In genomic region chr10:81572975-81573374, GRCm38 (mm10) we compare ENCODE assay signal across 10 mouse cellular contexts. TPM values are rescaled to one million over a fixed set of nuclear protein-coding genes. Genes with fewer than 3 reads are reported as not detected.
DNase-seq lines count a peak whose midpoint lies in the region; ATAC-seq and TF ChIP-seq lines count a peak whose summit lies in the region.
"Had no signal": no experiment of that assay in that cellular context is flagged by ENCODE, and none has a peak within 500 bp of the region (broad histone marks: within the 10 kb centered on the region; RNA-seq: fewer than 3 reads in every experiment).

No protein-coding gene starts in this region.

- H3K9ac ChIP-seq in hindbrain, embryonic 13.5 days, result peak overlapping the region; percentile 39; the same call in 1 of the 2 replicates
- H3K9ac ChIP-seq in hindbrain, embryonic 11.5 days (ENCODE audit: low read depth, low read length), result no peak overlapping the region
- no peak overlapping the region for H3K9ac ChIP-seq in liver, embryonic 14.5 days (replicated peaks)
- H3K9ac ChIP-seq: hindbrain, embryonic 15.5 days had no signal

- no peak for TF ChIP-seq EP300 in liver, embryonic 14.5 days (IDR thresholded peaks at IDR 0.05; ENCODE audit: low read depth)

- H3K4me3 ChIP-seq in hindbrain, embryonic 13.5 days, result no peak overlapping the region
- no peak overlapping the region for H3K4me3 ChIP-seq in hindbrain, embryonic 11.5 days (ENCODE audit: low read depth, low read length)
- peak overlapping the region; percentile 54 for H3K4me3 ChIP-seq in embryonic facial prominence, embryonic 10.5 days
- H3K4me3 ChIP-seq in heart, embryonic 10.5 days, result peak overlapping the region; percentile 22; the same call in 1 of the 2 replicates
- peak overlapping the region in 1 of 2 experiments; percentile 18; a peak in 1 of 4 replicates for H3K4me3 ChIP-seq in liver, embryonic 14.5 days (ENCODE audit: insufficient read depth in 1 of 2, low read depth in 2 of 2, low read length in 2 of 2)
- H3K4me3 ChIP-seq: hindbrain, embryonic 15.5 days had no signal

- no peak for DNase-seq in hindbrain, embryonic 11.5 days (ENCODE audit: low spot score)
- DNase-seq in embryonic facial prominence, embryonic 10.5 days (ENCODE audit: low spot score), result no peak
- no peak for DNase-seq in heart, embryonic 10.5 days (ENCODE audit: low spot score)
- DNase-seq in liver, embryonic 14.5 days (ENCODE audit: low read depth in 3 of 3, low spot score in 3 of 3), result peak in 2 of 3 experiments; percentile 56 to 57
- DNase-seq in right cerebral cortex, postnatal 10 days (ENCODE audit: low spot score in 2 of 2), result no peak
- no peak for DNase-seq in layer of hippocampus, postnatal 36 days

- peaks cover 67% of the 10 kb centered on the region for H3K4me1 ChIP-seq in hindbrain, embryonic 13.5 days (replicated peaks)
- H3K4me1 ChIP-seq in hindbrain, embryonic 11.5 days (replicated peaks; ENCODE audit: control insufficient read depth, insufficient read depth, low read length), result peaks cover 43% of the 10 kb centered on the region
- H3K4me1 ChIP-seq in embryonic facial prominence, embryonic 10.5 days, result peaks cover 81% of the 10 kb centered on the region
- peaks cover 80% of the 10 kb centered on the region for H3K4me1 ChIP-seq in heart, embryonic 10.5 days
- peaks cover 30 to 39% of the 10 kb centered on the region in 2 experiments for H3K4me1 ChIP-seq in liver, embryonic 14.5 days (replicated peaks; ENCODE audit: control insufficient read depth in 2 of 2, insufficient read depth in 2 of 2, low read length in 1 of 2)

- no peaks in the 10 kb centered on the region for H3K36me3 ChIP-seq in hindbrain, embryonic 13.5 days
- H3K36me3 ChIP-seq in hindbrain, embryonic 11.5 days (ENCODE audit: control insufficient read depth, insufficient read depth, low read length), result no peaks in the 10 kb centered on the region
- no peaks in the 10 kb centered on the region for H3K36me3 ChIP-seq in embryonic facial prominence, embryonic 10.5 days (replicated peaks)
- peaks cover 12% of the 10 kb centered on the region; the same call in 1 of the 2 replicates for H3K36me3 ChIP-seq in heart, embryonic 10.5 days
- no peaks in the 10 kb centered on the region for H3K36me3 ChIP-seq in liver, embryonic 14.5 days (replicated peaks; ENCODE audit: control insufficient read depth, insufficient read depth, low read depth)
- H3K36me3 ChIP-seq: G1E; hindbrain, embryonic 15.5 days had no signal

- peaks cover 67% of the 10 kb centered on the region for H3K27me3 ChIP-seq in hindbrain, embryonic 13.5 days
- H3K27me3 ChIP-seq in hindbrain, embryonic 11.5 days (ENCODE audit: control insufficient read depth, insufficient read depth, low read length), result peaks cover 55% of the 10 kb centered on the region
- peaks cover 82% of the 10 kb centered on the region for H3K27me3 ChIP-seq in embryonic facial prominence, embryonic 10.5 days (replicated peaks; ENCODE audit: low read depth, poor library complexity, severe bottlenecking)
- H3K27me3 ChIP-seq in heart, embryonic 10.5 days (ENCODE audit: insufficient read depth, poor library complexity, severe bottlenecking), result peaks cover 54% of the 10 kb centered on the region
- peaks cover 11% of the 10 kb centered on the region for H3K27me3 ChIP-seq in liver, embryonic 14.5 days (ENCODE audit: control insufficient read depth, insufficient read depth, low read length)

- H3K9me3 ChIP-seq in hindbrain, embryonic 13.5 days, result no peaks in the 10 kb centered on the region
- H3K9me3 ChIP-seq in hindbrain, embryonic 11.5 days (ENCODE audit: control insufficient read depth, low read length), result no peaks in the 10 kb centered on the region
- H3K9me3 ChIP-seq in embryonic facial prominence, embryonic 10.5 days, result no peaks in the 10 kb centered on the region
- no peaks in the 10 kb centered on the region for H3K9me3 ChIP-seq in heart, embryonic 10.5 days
- H3K9me3 ChIP-seq in liver, embryonic 14.5 days (ENCODE audit: control insufficient read depth, low read length), result no peaks in the 10 kb centered on the region
- H3K9me3 ChIP-seq: G1E; hindbrain, embryonic 15.5 days had no signal

- no peak for TF ChIP-seq CTCF in liver, embryonic 14.5 days (IDR thresholded peaks at IDR 0.05; ENCODE audit: low read depth)

- 6% methylated on average over 9 of the region's 9 CpGs for WGBS in hindbrain, embryonic 13.5 days
- 5% methylated on average over 9 of the region's 9 CpGs for WGBS in hindbrain, embryonic 11.5 days
- WGBS in embryonic facial prominence, embryonic 10.5 days, result 6% methylated on average over 9 of the region's 9 CpGs
- WGBS in heart, embryonic 10.5 days, result 15% methylated on average over 9 of the region's 9 CpGs
- 8% methylated on average over 9 of the region's 9 CpGs for WGBS in liver, embryonic 14.5 days (ENCODE audit: insufficient replicate concordance)

- no peak for ATAC-seq in hindbrain, embryonic 13.5 days (ENCODE audit: low FRiP score)
- ATAC-seq in hindbrain, embryonic 11.5 days (ENCODE audit: low FRiP score), result no peak
- peak; percentile 68 for ATAC-seq in liver, embryonic 14.5 days (ENCODE audit: insufficient read depth)
- ATAC-seq in CD4-positive, CD25-positive, alpha-beta regulatory T cell, adult 4 months, result no peak

- H3K27ac ChIP-seq in hindbrain, embryonic 13.5 days, result no peak overlapping the region
- H3K27ac ChIP-seq in hindbrain, embryonic 11.5 days (ENCODE audit: low read depth, low read length), result no peak overlapping the region
- H3K27ac ChIP-seq in embryonic facial prominence, embryonic 10.5 days (replicated peaks), result 0 out of 2 replicates have a peak overlapping the region, but pooled peaks have one; percentile 26
- 0 out of 2 replicates have a peak overlapping the region, but pooled peaks have one; percentile 43 for H3K27ac ChIP-seq in heart, embryonic 10.5 days
- peak overlapping the region; percentile 23; the same call in 1 of the 2 replicates for H3K27ac ChIP-seq in liver, embryonic 14.5 days
- H3K27ac ChIP-seq: hindbrain, embryonic 15.5 days had no signal

- H3K4me2 ChIP-seq in hindbrain, embryonic 13.5 days, result no peak overlapping the region
- no peak overlapping the region for H3K4me2 ChIP-seq in hindbrain, embryonic 11.5 days (replicated peaks; ENCODE audit: low read depth, low read length)
- peak overlapping the region; percentile 99 for H3K4me2 ChIP-seq in liver, embryonic 14.5 days (ENCODE audit: low read depth)
- H3K4me2 ChIP-seq: hindbrain, embryonic 15.5 days had no signal

RNA-seq across cellular contexts. Expression of gene Tle2, which starts 1.4 kb away (rescaled TPM):
- 27.7 and 28.9 TPM in 2 replicates for polyA plus RNA-seq in hindbrain, embryonic 13.5 days (2015; fragmentation: Nextera tagmentation; extraction: Ambion mirVana)
- polyA plus RNA-seq in hindbrain, embryonic 11.5 days (2014; fragmentation: Nextera tagmentation; extraction: Ambion mirVana), result 7.2 and 8.8 TPM in 2 replicates
- 14.0 and 17.1 TPM in 2 replicates for polyA plus RNA-seq in embryonic facial prominence, embryonic 10.5 days (2016; fragmentation: Nextera tagmentation; extraction: Ambion mirVana)
- polyA plus RNA-seq in heart, embryonic 10.5 days (2016; fragmentation: Nextera tagmentation; extraction: Ambion mirVana), result 17.4 and 18.3 TPM in 2 replicates
- 5.2 and 6.5 TPM in 2 replicates for polyA plus RNA-seq in liver, embryonic 14.5 days (2012; rRNA removed)
- 0.82 and 0.90 TPM in 2 replicates for polyA plus RNA-seq in liver, embryonic 14.5 days (2014; fragmentation: Nextera tagmentation; extraction: Ambion mirVana)
- 10 to 100 TPM; 33.2 to 33.9 TPM for total RNA-seq in layer of hippocampus, postnatal 36 days (2021)
- polyA plus RNA-seq in CD4-positive, CD25-positive, alpha-beta regulatory T cell, adult 4 months (2017; shearing (Covaris generic)), result under 1 TPM in 1 of 2 experiments, not detected in 1; 0.78 TPM

RNA-seq across cellular contexts. Expression of gene Aes, which starts 13.7 kb away (rescaled TPM):
- polyA plus RNA-seq in hindbrain, embryonic 13.5 days (2015; fragmentation: Nextera tagmentation; extraction: Ambion mirVana), result 545 and 558 TPM in 2 replicates
- 264 and 280 TPM in 2 replicates for polyA plus RNA-seq in hindbrain, embryonic 11.5 days (2014; fragmentation: Nextera tagmentation; extraction: Ambion mirVana)
- 266 and 347 TPM in 2 replicates for polyA plus RNA-seq in embryonic facial prominence, embryonic 10.5 days (2016; fragmentation: Nextera tagmentation; extraction: Ambion mirVana)
- polyA plus RNA-seq in heart, embryonic 10.5 days (2016; fragmentation: Nextera tagmentation; extraction: Ambion mirVana), result 467 and 523 TPM in 2 replicates
- 113 and 134 TPM in 2 replicates for polyA plus RNA-seq in liver, embryonic 14.5 days (2012; rRNA removed)
- polyA plus RNA-seq in liver, embryonic 14.5 days (2014; fragmentation: Nextera tagmentation; extraction: Ambion mirVana), result 139 and 156 TPM in 2 replicates
- total RNA-seq in layer of hippocampus, postnatal 36 days (2021), result 100 to 1,000 TPM; 667 to 720 TPM
- 100 to 1,000 TPM; 103 to 139 TPM for polyA plus RNA-seq in CD4-positive, CD25-positive, alpha-beta regulatory T cell, adult 4 months (2017; shearing (Covaris generic))

RNA-seq across cellular contexts. Expression of gene Tle6, which starts 27.9 kb away (rescaled TPM):
- polyA plus RNA-seq in hindbrain, embryonic 13.5 days (2015; fragmentation: Nextera tagmentation; extraction: Ambion mirVana), result 3.0 and 4.2 TPM in 2 replicates
- 5.1 and 7.7 TPM in 2 replicates for polyA plus RNA-seq in hindbrain, embryonic 11.5 days (2014; fragmentation: Nextera tagmentation; extraction: Ambion mirVana)
- 7.1 and 8.2 TPM in 2 replicates for polyA plus RNA-seq in embryonic facial prominence, embryonic 10.5 days (2016; fragmentation: Nextera tagmentation; extraction: Ambion mirVana)
- polyA plus RNA-seq in heart, embryonic 10.5 days (2016; fragmentation: Nextera tagmentation; extraction: Ambion mirVana), result 29.0 and 33.9 TPM in 2 replicates
- 4.5 and 4.8 TPM in 2 replicates for polyA plus RNA-seq in liver, embryonic 14.5 days (2012; rRNA removed)
- polyA plus RNA-seq in liver, embryonic 14.5 days (2014; fragmentation: Nextera tagmentation; extraction: Ambion mirVana), result 5.6 and 5.8 TPM in 2 replicates
- 1 to 10 TPM; 1.3 to 3.0 TPM for total RNA-seq in layer of hippocampus, postnatal 36 days (2021)
- 1 to 10 TPM in 1 of 2 experiments, not detected in 1; 2.8 TPM for polyA plus RNA-seq in CD4-positive, CD25-positive, alpha-beta regulatory T cell, adult 4 months (2017; shearing (Covaris generic))

RNA-seq across cellular contexts. Expression of gene Gna11, which starts 28.0 kb away (rescaled TPM):
- polyA plus RNA-seq in hindbrain, embryonic 13.5 days (2015; fragmentation: Nextera tagmentation; extraction: Ambion mirVana), result 79.8 and 82.4 TPM in 2 replicates
- polyA plus RNA-seq in hindbrain, embryonic 11.5 days (2014; fragmentation: Nextera tagmentation; extraction: Ambion mirVana), result 57.3 and 61.7 TPM in 2 replicates
- 79.0 and 80.4 TPM in 2 replicates for polyA plus RNA-seq in embryonic facial prominence, embryonic 10.5 days (2016; fragmentation: Nextera tagmentation; extraction: Ambion mirVana)
- 73.2 and 79.1 TPM in 2 replicates for polyA plus RNA-seq in heart, embryonic 10.5 days (2016; fragmentation: Nextera tagmentation; extraction: Ambion mirVana)
- polyA plus RNA-seq in liver, embryonic 14.5 days (2012; rRNA removed), result 14.8 and 17.0 TPM in 2 replicates
- 17.3 and 17.4 TPM in 2 replicates for polyA plus RNA-seq in liver, embryonic 14.5 days (2014; fragmentation: Nextera tagmentation; extraction: Ambion mirVana)
- 100 to 1,000 TPM; 113 to 117 TPM for total RNA-seq in layer of hippocampus, postnatal 36 days (2021)
- 10 to 100 TPM; 28.5 to 42.5 TPM for polyA plus RNA-seq in CD4-positive, CD25-positive, alpha-beta regulatory T cell, adult 4 months (2017; shearing (Covaris generic))

RNA-seq across cellular contexts. Expression of gene BC025920, which starts 33.1 kb away (rescaled TPM):
- 1.8 and 2.7 TPM in 2 replicates for polyA plus RNA-seq in hindbrain, embryonic 13.5 days (2015; fragmentation: Nextera tagmentation; extraction: Ambion mirVana)
- 0.77 and 1.2 TPM in 2 replicates for polyA plus RNA-seq in hindbrain, embryonic 11.5 days (2014; fragmentation: Nextera tagmentation; extraction: Ambion mirVana)
- polyA plus RNA-seq in embryonic facial prominence, embryonic 10.5 days (2016; fragmentation: Nextera tagmentation; extraction: Ambion mirVana), result 1.5 and 2.1 TPM in 2 replicates
- 0.95 and 1.4 TPM in 2 replicates for polyA plus RNA-seq in heart, embryonic 10.5 days (2016; fragmentation: Nextera tagmentation; extraction: Ambion mirVana)
- polyA plus RNA-seq in liver, embryonic 14.5 days (2012; rRNA removed), result 2.3 and 2.4 TPM in 2 replicates
- polyA plus RNA-seq in liver, embryonic 14.5 days (2014; fragmentation: Nextera tagmentation; extraction: Ambion mirVana), result 0.11 and 0.34 TPM in 2 replicates
- total RNA-seq in layer of hippocampus, postnatal 36 days (2021), result 1 to 10 TPM; 3.6 to 3.9 TPM
- polyA plus RNA-seq in CD4-positive, CD25-positive, alpha-beta regulatory T cell, adult 4 months (2017; shearing (Covaris generic)), result 1 to 10 TPM; 3.6 to 3.8 TPM

Comparison
In these comparisons a context has a peak if more than half of its experiments do, and no peak if none do; other contexts are left out.
1. H3K27ac ChIP-seq: peak in embryonic facial prominence, embryonic 10.5 days (single experiment), heart, embryonic 10.5 days (single experiment) and liver, embryonic 14.5 days (single experiment); none in hindbrain, embryonic 13.5 days (single experiment) and hindbrain, embryonic 11.5 days (single experiment).
2. H3K4me3 ChIP-seq: peak in embryonic facial prominence, embryonic 10.5 days (single experiment) and heart, embryonic 10.5 days (single experiment); none in hindbrain, embryonic 13.5 days (single experiment) and hindbrain, embryonic 11.5 days (single experiment).
3. DNase-seq: peak in liver, embryonic 14.5 days (2 of 3); none in hindbrain, embryonic 11.5 days (single experiment), embryonic facial prominence, embryonic 10.5 days (single experiment), heart, embryonic 10.5 days (single experiment), right cerebral cortex, postnatal 10 days (0 of 2) and layer of hippocampus, postnatal 36 days (0 of 2).